Mouse (Mus musculus): ENCODE results near the gene Il13. TPM values are rescaled to one million over a fixed set of nuclear protein-coding genes. Genes with fewer than 3 reads are reported as not detected.
A peak's percentile ranks its signal among the peaks of the same experiment; 100 is the strongest.

Il13 gene
- not detected in 2 replicates for polyA plus RNA-seq (2016; fragmentation: Nextera tagmentation; extraction: Ambion mirVana)

GRCm38 (mm10) chr11:53634556-53634955 is at the start of gene Il13:
Il13 (minus strand) TSS chr11:53634702.
- Histone ChIP-seq H3K9ac (no peak within 1 kb of the TSS), H3K4me3 (no peak within 1 kb of the TSS), H3K4me1 (peaks cover 36% of the 10 kb centered on the region), H3K36me3 (no peaks in the 10 kb centered on the region), H3K4me2 (no peak within 1 kb of the TSS), H3K27me3 (replicated peaks) (peaks cover 36% of the 10 kb centered on the region), H3K9me3 (replicated peaks) (no peaks in the 10 kb centered on the region), H3K27ac (no peak within 1 kb of the TSS)
- ATAC-seq = no peak
- WGBS (ENCODE audit: insufficient replicate concordance) = 77% methylated on average over 8 of the region's 8 CpGs

- H3K36me3 ChIP-seq = peaks cover 86% of the 10 kb centered on the region
- no peak overlapping the region for H3K27ac ChIP-seq
- H3K4me3 ChIP-seq = no peak overlapping the region
- H3K27me3 ChIP-seq (replicated peaks) = no peaks in the 10 kb centered on the region
- H3K4me1 ChIP-seq = no peaks in the 10 kb centered on the region
- no peak for ATAC-seq
- H3K4me2 ChIP-seq = no peak overlapping the region
- WGBS (ENCODE audit: insufficient replicate concordance) = 83% methylated on average over 9 of the region's 9 CpGs
- no peak overlapping the region for H3K9ac ChIP-seq
- no peaks in the 10 kb centered on the region for H3K9me3 ChIP-seq (replicated peaks)
Observed at GRCm38 (mm10) chr11:53682994-53683530, 48.6 kb upstream of the Il13 start.

GRCm38 (mm10) chr11:53682170-53682569 is 47.7 kb upstream of the Il13 start:
- no peak overlapping the region for H3K4me3 ChIP-seq
- H3K36me3 ChIP-seq = peaks cover 84% of the 10 kb centered on the region
- H3K4me1 ChIP-seq = no peaks in the 10 kb centered on the region
- WGBS (ENCODE audit: insufficient replicate concordance) = 76% methylated on average over 2 of the region's 2 CpGs
- no peaks in the 10 kb centered on the region for H3K9me3 ChIP-seq (replicated peaks)
- H3K27ac ChIP-seq = no peak overlapping the region
- H3K4me2 ChIP-seq = no peak overlapping the region
- no peaks in the 10 kb centered on the region for H3K27me3 ChIP-seq (replicated peaks)
- ATAC-seq = no peak
- H3K9ac ChIP-seq = no peak overlapping the region

- Histone ChIP-seq H3K36me3 (peaks cover 84% of the 10 kb centered on the region), H3K4me2 (no peak overlapping the region), H3K4me1 (no peaks in the 10 kb centered on the region), H3K9ac (no peak overlapping the region), H3K9me3 (replicated peaks) (no peaks in the 10 kb centered on the region), H3K27me3 (replicated peaks) (no peaks in the 10 kb centered on the region), H3K27ac (no peak overlapping the region), H3K4me3 (no peak overlapping the region)
- WGBS (ENCODE audit: insufficient replicate concordance) = 79% methylated on average over 2 of the region's 2 CpGs
- no peak for ATAC-seq
Observed at GRCm38 (mm10) chr11:53681686-53682085, 47.2 kb upstream of the Il13 start.

- H3K9me3 ChIP-seq (replicated peaks) = no peaks in the 10 kb centered on the region
Observed at GRCm38 (mm10) chr11:53680141-53680540, 45.6 kb upstream of the Il13 start.

GRCm38 (mm10) chr11:53671414-53671813 is 36.9 kb upstream of the Il13 start:
- no peak for ATAC-seq
- H3K27ac ChIP-seq = no peak overlapping the region
- no peaks in the 10 kb centered on the region for H3K4me1 ChIP-seq
- WGBS (ENCODE audit: insufficient replicate concordance) = 88% methylated on average over 4 of the region's 4 CpGs
- no peak overlapping the region for H3K4me3 ChIP-seq
- H3K27me3 ChIP-seq (replicated peaks) = no peaks in the 10 kb centered on the region
- no peaks in the 10 kb centered on the region for H3K9me3 ChIP-seq (replicated peaks)
- H3K4me2 ChIP-seq = no peak overlapping the region
- H3K9ac ChIP-seq = no peak overlapping the region
- H3K36me3 ChIP-seq = peaks cover 89% of the 10 kb centered on the region

More at GRCm38 (mm10) chr11:53680141-53680540, 45.6 kb upstream of the Il13 start:
- Histone ChIP-seq H3K36me3 (peaks cover 84% of the 10 kb centered on the region), H3K27me3 (replicated peaks) (no peaks in the 10 kb centered on the region), H3K27ac (no peak overlapping the region), H3K9ac (no peak overlapping the region), H3K4me1 (no peaks in the 10 kb centered on the region), H3K4me3 (no peak overlapping the region), H3K4me2 (no peak overlapping the region)
- WGBS (ENCODE audit: insufficient replicate concordance) = 85% methylated on average over 4 of the region's 4 CpGs
- ATAC-seq = no peak

- no peak for ATAC-seq
- H3K4me1 ChIP-seq = peaks cover 15% of the 10 kb centered on the region
- H3K9ac ChIP-seq = no peak overlapping the region
- WGBS (ENCODE audit: insufficient replicate concordance) = 82% methylated on average over 5 of the region's 5 CpGs
- no peaks in the 10 kb centered on the region for H3K27me3 ChIP-seq (replicated peaks)
- H3K27ac ChIP-seq = no peak overlapping the region
- H3K4me2 ChIP-seq = no peak overlapping the region
- H3K4me3 ChIP-seq = no peak overlapping the region
- peaks cover 77% of the 10 kb centered on the region for H3K36me3 ChIP-seq
- H3K9me3 ChIP-seq (replicated peaks) = no peaks in the 10 kb centered on the region
Observed at GRCm38 (mm10) chr11:53664091-53664490, 29.6 kb upstream of the Il13 start.

- Histone ChIP-seq H3K4me3 (no peak overlapping the region), H3K27ac (no peak overlapping the region), H3K4me2 (no peak overlapping the region), H3K9ac (no peak overlapping the region), H3K9me3 (replicated peaks) (no peaks in the 10 kb centered on the region), H3K4me1 (peaks cover 23% of the 10 kb centered on the region), H3K27me3 (replicated peaks) (no peaks in the 10 kb centered on the region), H3K36me3 (peaks cover 68% of the 10 kb centered on the region)
- no peak for ATAC-seq
- 41% methylated on average over 14 of the region's 14 CpGs for WGBS (ENCODE audit: insufficient replicate concordance)
Observed at GRCm38 (mm10) chr11:53662794-53663674, 28.5 kb upstream of the Il13 start.

GRCm38 (mm10) chr11:53657828-53658227 is 23.3 kb upstream of the Il13 start:
- Histone ChIP-seq H3K4me3 (no peak overlapping the region), H3K36me3 (peaks cover 46% of the 10 kb centered on the region), H3K27me3 (replicated peaks) (no peaks in the 10 kb centered on the region), H3K27ac (peak overlapping the region; percentile 82), H3K4me1 (peaks cover 50% of the 10 kb centered on the region), H3K4me2 (peak overlapping the region; percentile 58), H3K9me3 (replicated peaks) (no peaks in the 10 kb centered on the region), H3K9ac (peak overlapping the region; percentile 51; the same call in 1 of the 2 replicates)
- WGBS (ENCODE audit: insufficient replicate concordance) = 26% methylated on average over 6 of the region's 6 CpGs
- peak; percentile 64 for ATAC-seq

- no peak overlapping the region; the same call in 1 of the 2 replicates for H3K4me3 ChIP-seq
- H3K9me3 ChIP-seq (replicated peaks) = no peaks in the 10 kb centered on the region
- peak overlapping the region; percentile 51; the same call in 1 of the 2 replicates for H3K9ac ChIP-seq
- H3K27me3 ChIP-seq (replicated peaks) = no peaks in the 10 kb centered on the region
- peak overlapping the region; percentile 82 for H3K27ac ChIP-seq
- WGBS (ENCODE audit: insufficient replicate concordance) = 62% methylated on average over 8 of the region's 8 CpGs
- peak overlapping the region; percentile 58 for H3K4me2 ChIP-seq
- peaks cover 47% of the 10 kb centered on the region for H3K4me1 ChIP-seq
- no peak for ATAC-seq
- peaks cover 46% of the 10 kb centered on the region for H3K36me3 ChIP-seq
Observed at GRCm38 (mm10) chr11:53657381-53657780, 22.9 kb upstream of the Il13 start.

- peaks cover 49% of the 10 kb centered on the region for H3K4me1 ChIP-seq
- H3K9me3 ChIP-seq (replicated peaks) = no peaks in the 10 kb centered on the region
- H3K27me3 ChIP-seq (replicated peaks) = no peaks in the 10 kb centered on the region
- peaks cover 50% of the 10 kb centered on the region for H3K36me3 ChIP-seq
- H3K27ac ChIP-seq = peak overlapping the region; percentile 82
- peak overlapping the region; percentile 51; the same call in 1 of the 2 replicates for H3K9ac ChIP-seq
- 41% methylated on average over 9 of the region's 9 CpGs for WGBS (ENCODE audit: insufficient replicate concordance)
- peak overlapping the region; percentile 58 for H3K4me2 ChIP-seq
- H3K4me3 ChIP-seq = peak overlapping the region; percentile 24
- ATAC-seq = peak; percentile 59; the same call in 1 of the 2 replicates
Observed at GRCm38 (mm10) chr11:53656558-53657202, 22.2 kb upstream of the Il13 start.

GRCm38 (mm10) chr11:53655043-53655442 is 20.5 kb upstream of the Il13 start:
- peak overlapping the region; percentile 78 for H3K27ac ChIP-seq
- peak; percentile 86 for ATAC-seq
- H3K9ac ChIP-seq = no peak overlapping the region
- H3K4me3 ChIP-seq = no peak overlapping the region
- H3K36me3 ChIP-seq = peaks cover 54% of the 10 kb centered on the region
- 13% methylated on average over 5 of the region's 5 CpGs for WGBS (ENCODE audit: insufficient replicate concordance)
- peaks cover 53% of the 10 kb centered on the region for H3K4me1 ChIP-seq
- H3K9me3 ChIP-seq (replicated peaks) = no peaks in the 10 kb centered on the region
- H3K4me2 ChIP-seq = peak overlapping the region; percentile 35
- H3K27me3 ChIP-seq (replicated peaks) = no peaks in the 10 kb centered on the region
